Mouse (Mus musculus) liver, embryonic 16.5 days (tissue): ENCODE results near the gene Fas. TPM values are rescaled to one million over a fixed set of nuclear protein-coding genes. Genes with fewer than 3 reads are reported as not detected.

ENCODE experiments used
- ATAC-seq: fragments of 200-750 bp; cut with Nextera tagmentation; 2 replicates; pipeline ENCODE4 v1.8.0; 2017; ENCODE audit warnings: low read depth, mild to moderate bottlenecking, moderate number of reproducible peaks, moderate library complexity
- H3K27ac ChIP-seq: fragments of 300-500 bp; sonication (generic); 2 replicates; pipeline ENCODE4 v1.5.1; 2014; ENCODE audit warnings: mild to moderate bottlenecking, low read length
- H3K27me3 ChIP-seq: fragments of 300-500 bp; sonication (generic); 2 replicates; pipeline ENCODE4 v1.6.1; 2014; ENCODE audit warnings: low read depth, low read length, mixed read lengths; ENCODE audit not compliant: control insufficient read depth, insufficient read depth
- H3K36me3 ChIP-seq: fragments of 300-500 bp; sonication (generic); 2 replicates; pipeline ENCODE4 v1.6.1; 2014; ENCODE audit warnings: mild to moderate bottlenecking; ENCODE audit not compliant: control insufficient read depth, insufficient read depth
- H3K4me1 ChIP-seq: fragments of 300-500 bp; sonication (generic); 2 replicates; pipeline ENCODE4 v1.6.1; 2014; ENCODE audit warnings: low read depth, low read length, mixed read lengths; ENCODE audit not compliant: control insufficient read depth
- H3K4me2 ChIP-seq: fragments of 300-500 bp; sonication (generic); 2 replicates; pipeline ENCODE4 v1.6.1; 2014; ENCODE audit warnings: low read depth, low read length, mixed read lengths
- H3K4me3 ChIP-seq: fragments of 300-500 bp; sonication (generic); 2 replicates; pipeline ENCODE4 v1.5.1; 2014; ENCODE audit warnings: low read depth, mild to moderate bottlenecking, low read length
- H3K9ac ChIP-seq: fragments of 300-500 bp; sonication (generic); 2 replicates; pipeline ENCODE4 v1.6.1; 2014; ENCODE audit warnings: low read depth, low read length
- H3K9me3 ChIP-seq: fragments of 300-500 bp; sonication (generic); replicated peaks from 2 replicates; pipeline ENCODE4 v1.6.1; 2016; ENCODE audit warnings: low read length; ENCODE audit not compliant: control insufficient read depth
- WGBS: fragments of 180-500 bp; shearing (Covaris S2); extraction: QIAGEN DNeasy Blood & Tissue Kit; methylation state at CpG from one replicate; pipeline ENCODE4 v1.1.7; 2014; ENCODE audit not compliant: insufficient replicate concordance; 5-methylcytosine and 5-hydroxymethylcytosine counted together
- polyA plus RNA-seq: library from polyadenylated mRNA; unstranded; fragments of >200 nt; fragmentation: Nextera tagmentation; extraction: Ambion mirVana; gene quantifications from 2 replicates; pipeline ENCODE4 v1.2.1, GENCODE M21; 2015

Fas gene
- polyA plus RNA-seq, 1 experiment from 2014 or later = 6.9 TPM

- no peaks in the 10 kb centered on the region for H3K9me3 ChIP-seq
- H3K9ac ChIP-seq = no peak overlapping the region
- H3K4me3 ChIP-seq = no peak overlapping the region
- 82% methylated on average over 13 of the region's 13 CpGs for WGBS
- H3K27ac ChIP-seq = no peak overlapping the region
- H3K36me3 ChIP-seq = no peaks in the 10 kb centered on the region
- H3K27me3 ChIP-seq = no peaks in the 10 kb centered on the region
- H3K4me1 ChIP-seq = no peaks in the 10 kb centered on the region
- H3K4me2 ChIP-seq = no peak overlapping the region
- ATAC-seq = no peak
Measured at GRCm38 (mm10) chr19:34270824-34271464, 19.5 kb upstream of the Fas start.

DNA sequence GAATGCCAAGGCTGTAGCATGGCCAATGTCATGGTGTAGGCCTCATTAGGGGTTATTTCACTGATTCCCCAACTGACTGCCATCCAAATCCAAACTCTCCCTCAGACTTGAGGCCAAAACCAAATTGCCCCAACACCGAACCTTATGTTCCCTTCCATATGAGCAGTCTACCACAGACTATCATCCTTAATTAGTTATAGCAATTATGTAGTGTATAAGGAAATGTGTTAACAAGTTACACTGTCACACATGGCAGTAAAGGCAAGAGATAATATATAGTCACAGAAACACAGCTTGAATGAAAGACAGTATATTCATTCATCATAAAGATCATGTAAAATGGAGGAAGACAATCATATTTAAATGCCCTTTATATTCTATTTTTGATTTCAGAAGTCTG lies 17.4 kb upstream of the Fas start:
- no peak overlapping the region for H3K9ac ChIP-seq
- no peak for ATAC-seq
- no peaks in the 10 kb centered on the region for H3K4me1 ChIP-seq
- no peaks in the 10 kb centered on the region for H3K36me3 ChIP-seq
- no peak overlapping the region for H3K4me3 ChIP-seq
- no peaks in the 10 kb centered on the region for H3K27me3 ChIP-seq
- H3K9me3 ChIP-seq = no peaks in the 10 kb centered on the region
- WGBS = 78% methylated on average over 1 of the region's 1 CpGs
- H3K27ac ChIP-seq = no peak overlapping the region
- H3K4me2 ChIP-seq = no peak overlapping the region

DNA sequence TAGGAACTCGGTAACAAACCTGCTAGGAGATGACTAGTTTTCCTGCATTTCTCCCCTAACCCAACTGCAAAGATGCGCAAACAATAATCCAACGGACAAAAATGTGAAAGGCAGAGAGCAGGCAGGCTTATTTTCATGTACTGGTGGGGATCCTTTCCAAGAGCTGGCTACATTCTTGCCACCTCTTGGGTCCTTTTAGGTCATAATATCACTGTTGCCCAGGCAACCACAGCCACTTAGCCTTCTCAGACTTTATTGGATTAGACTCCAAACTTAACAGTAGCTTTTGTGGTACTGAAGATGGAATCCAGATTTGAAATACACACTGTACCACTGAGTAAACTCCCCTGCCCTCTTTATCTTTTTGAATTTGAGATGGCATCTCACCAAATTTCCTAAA lies 12.4 kb upstream of the Fas start:
- H3K4me3 ChIP-seq = no peak overlapping the region
- no peak for ATAC-seq
- no peaks in the 10 kb centered on the region for H3K36me3 ChIP-seq
- 63% methylated on average over 3 of the region's 3 CpGs for WGBS
- H3K4me2 ChIP-seq = no peak overlapping the region
- H3K9ac ChIP-seq = no peak overlapping the region
- no peak overlapping the region for H3K27ac ChIP-seq
- no peaks in the 10 kb centered on the region for H3K4me1 ChIP-seq
- no peaks in the 10 kb centered on the region for H3K9me3 ChIP-seq
- H3K27me3 ChIP-seq = no peaks in the 10 kb centered on the region

DNA sequence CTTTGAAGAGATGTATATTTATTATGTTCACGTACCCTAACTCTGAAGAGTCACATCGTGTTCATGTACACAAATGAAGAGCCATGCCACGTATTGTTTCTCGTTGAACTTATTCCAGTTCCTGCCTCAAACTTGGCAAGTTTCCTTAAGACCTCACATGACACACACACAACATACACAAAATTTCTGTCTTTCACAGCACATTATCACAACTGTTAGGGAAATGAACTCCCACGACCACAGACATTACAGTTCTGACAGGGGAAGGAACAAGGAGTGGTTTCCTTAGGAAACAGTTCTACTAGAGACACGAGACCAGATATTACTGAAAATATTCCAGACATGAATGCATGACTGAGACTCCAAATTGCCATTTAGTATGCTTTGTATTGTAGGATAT lies 6.9 kb upstream of the Fas start:
- 38% methylated on average over 6 of the region's 6 CpGs for WGBS
- no peak overlapping the region for H3K27ac ChIP-seq
- H3K36me3 ChIP-seq = no peaks in the 10 kb centered on the region
- H3K4me1 ChIP-seq = no peaks in the 10 kb centered on the region
- ATAC-seq = no peak
- no peak overlapping the region for H3K4me2 ChIP-seq
- no peak overlapping the region for H3K9ac ChIP-seq
- no peak overlapping the region for H3K4me3 ChIP-seq
- H3K27me3 ChIP-seq = no peaks in the 10 kb centered on the region
- no peaks in the 10 kb centered on the region for H3K9me3 ChIP-seq

DNA sequence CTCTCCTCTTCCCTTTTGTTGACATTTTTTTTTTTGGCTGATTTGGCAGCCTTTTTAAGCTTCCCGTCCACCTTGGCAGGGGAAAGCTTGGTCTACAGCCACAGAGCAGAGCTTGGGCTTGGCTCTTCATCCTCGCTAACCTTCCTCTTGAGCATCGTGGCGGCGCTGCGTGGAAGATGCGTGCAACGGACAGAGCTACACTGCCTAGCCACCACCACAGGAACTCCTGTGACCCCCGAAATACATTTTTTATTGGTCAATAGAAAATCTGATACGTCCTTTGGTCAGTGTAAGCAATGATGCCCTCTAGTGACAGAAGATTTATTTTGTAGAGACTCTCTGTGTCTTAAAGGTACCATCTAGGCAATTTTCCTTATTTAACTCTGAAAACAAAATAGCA lies 6.1 kb upstream of the Fas start:
- Histone ChIP-seq H3K9me3 (no peaks in the 10 kb centered on the region), H3K27ac (no peak overlapping the region), H3K4me2 (no peak overlapping the region), H3K4me1 (no peaks in the 10 kb centered on the region), H3K4me3 (no peak overlapping the region), H3K9ac (no peak overlapping the region), H3K27me3 (no peaks in the 10 kb centered on the region), H3K36me3 (no peaks in the 10 kb centered on the region)
- 32% methylated on average over 10 of the region's 10 CpGs for WGBS
- no peak for ATAC-seq

DNA sequence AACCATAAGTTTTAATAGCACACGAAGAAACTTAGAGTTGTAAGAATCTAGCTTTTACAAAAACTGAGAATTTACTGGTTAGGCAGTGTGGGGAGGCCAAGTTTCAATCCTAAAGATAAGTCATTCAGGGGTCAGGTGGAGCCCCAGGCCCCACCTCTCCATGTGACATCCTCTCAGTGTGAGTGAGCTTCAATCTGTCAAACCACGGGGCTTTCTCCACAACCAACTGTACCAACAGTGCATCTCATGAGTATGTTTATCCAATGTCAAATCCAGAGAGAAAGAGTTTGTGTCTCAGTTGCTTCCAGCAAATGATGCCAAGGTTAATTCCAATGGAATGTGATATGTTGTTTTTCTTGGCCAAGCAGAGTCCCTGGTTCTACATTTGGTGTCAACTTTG lies 5.6 kb upstream of the Fas start:
- no peak overlapping the region for H3K4me3 ChIP-seq
- H3K4me2 ChIP-seq = no peak overlapping the region
- H3K36me3 ChIP-seq = no peaks in the 10 kb centered on the region
- no peak overlapping the region for H3K27ac ChIP-seq
- H3K9ac ChIP-seq = no peak overlapping the region
- no peak for ATAC-seq
- no peaks in the 10 kb centered on the region for H3K9me3 ChIP-seq
- no peaks in the 10 kb centered on the region for H3K27me3 ChIP-seq
- no peaks in the 10 kb centered on the region for H3K4me1 ChIP-seq
- 31% methylated on average over 2 of the region's 2 CpGs for WGBS

- no peak for ATAC-seq
- Histone ChIP-seq H3K27me3 (no peaks in the 10 kb centered on the region), H3K9ac (no peak overlapping the region), H3K27ac (no peak overlapping the region), H3K4me3 (no peak overlapping the region), H3K4me2 (no peak overlapping the region), H3K4me1 (no peaks in the 10 kb centered on the region; the same call in 1 of the 2 replicates), H3K36me3 (no peaks in the 10 kb centered on the region), H3K9me3 (no peaks in the 10 kb centered on the region)
Measured at GRCm38 (mm10) chr19:34287221-34287620, 3.2 kb upstream of the Fas start.

GRCm38 (mm10) chr19:34287656-34288415 lies 2.6 kb upstream of the Fas start:
- no peaks in the 10 kb centered on the region for H3K27me3 ChIP-seq
- H3K4me3 ChIP-seq = no peak overlapping the region
- H3K36me3 ChIP-seq = no peaks in the 10 kb centered on the region
- no peak for ATAC-seq
- no peaks in the 10 kb centered on the region; the same call in 1 of the 2 replicates for H3K4me1 ChIP-seq
- H3K27ac ChIP-seq = no peak overlapping the region
- WGBS = 36% methylated on average over 13 of the region's 13 CpGs
- H3K9me3 ChIP-seq = no peaks in the 10 kb centered on the region
- H3K4me2 ChIP-seq = no peak overlapping the region
- no peak overlapping the region for H3K9ac ChIP-seq

DNA sequence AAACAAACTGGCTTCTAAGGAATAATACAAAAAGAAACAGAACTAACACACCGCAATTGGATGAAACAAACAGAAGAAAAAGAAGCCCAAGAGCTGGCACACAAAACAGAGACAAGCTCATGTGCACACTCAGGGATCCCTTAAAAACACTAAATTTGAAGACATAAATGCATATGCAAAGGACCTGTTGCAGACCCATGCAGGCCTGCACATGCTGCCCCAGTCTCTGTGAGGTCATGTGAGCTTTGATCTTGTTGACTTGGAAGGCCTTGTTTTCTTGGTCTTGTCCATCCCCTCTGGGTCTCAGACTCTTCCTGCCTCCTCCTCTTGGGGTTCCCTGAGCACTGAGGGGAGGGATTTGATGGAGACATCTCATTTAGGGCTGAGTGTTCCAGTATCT lies 1.8 kb upstream of the Fas start:
- no peak overlapping the region for H3K4me3 ChIP-seq
- H3K36me3 ChIP-seq = no peaks in the 10 kb centered on the region
- no peak overlapping the region for H3K9ac ChIP-seq
- no peaks in the 10 kb centered on the region for H3K9me3 ChIP-seq
- H3K4me2 ChIP-seq = no peak overlapping the region
- 70% methylated on average over 1 of the region's 1 CpGs for WGBS
- no peaks in the 10 kb centered on the region; the same call in 1 of the 2 replicates for H3K4me1 ChIP-seq
- ATAC-seq = no peak
- no peaks in the 10 kb centered on the region for H3K27me3 ChIP-seq
- no peak overlapping the region for H3K27ac ChIP-seq
